Mouse (Mus musculus): ENCODE data around the gene Ruvbl1. TPM values are rescaled to one million over a fixed set of nuclear protein-coding genes. Genes with fewer than 3 reads are reported as not detected.

The Ruvbl1 gene
- total RNA-seq, 2 experiments from 2014 or later, result 24.7 to 46.9 TPM

DNA sequence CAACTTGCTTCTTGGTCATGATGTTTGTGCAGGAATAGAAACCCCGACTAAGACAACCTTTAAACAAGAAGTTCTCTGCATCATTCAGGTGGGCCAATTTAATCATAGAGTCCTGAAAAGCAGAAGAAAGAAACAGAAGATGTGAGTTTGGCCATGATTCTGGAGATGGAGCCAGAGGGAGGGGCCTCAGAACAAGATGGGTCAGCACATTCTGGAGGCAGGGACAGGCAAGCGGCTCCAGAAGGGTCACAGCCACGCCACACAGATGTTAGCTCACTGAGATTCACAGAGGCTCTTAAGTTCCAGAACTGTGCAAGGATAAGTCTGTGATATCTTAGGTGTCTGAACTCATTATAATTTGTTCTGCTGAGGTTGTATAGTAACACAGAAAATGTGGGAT lies 79.0 kb downstream of the Ruvbl1 start:
- ATAC-seq (ENCODE audit: poor library complexity, severe bottlenecking), result no peak

DNA sequence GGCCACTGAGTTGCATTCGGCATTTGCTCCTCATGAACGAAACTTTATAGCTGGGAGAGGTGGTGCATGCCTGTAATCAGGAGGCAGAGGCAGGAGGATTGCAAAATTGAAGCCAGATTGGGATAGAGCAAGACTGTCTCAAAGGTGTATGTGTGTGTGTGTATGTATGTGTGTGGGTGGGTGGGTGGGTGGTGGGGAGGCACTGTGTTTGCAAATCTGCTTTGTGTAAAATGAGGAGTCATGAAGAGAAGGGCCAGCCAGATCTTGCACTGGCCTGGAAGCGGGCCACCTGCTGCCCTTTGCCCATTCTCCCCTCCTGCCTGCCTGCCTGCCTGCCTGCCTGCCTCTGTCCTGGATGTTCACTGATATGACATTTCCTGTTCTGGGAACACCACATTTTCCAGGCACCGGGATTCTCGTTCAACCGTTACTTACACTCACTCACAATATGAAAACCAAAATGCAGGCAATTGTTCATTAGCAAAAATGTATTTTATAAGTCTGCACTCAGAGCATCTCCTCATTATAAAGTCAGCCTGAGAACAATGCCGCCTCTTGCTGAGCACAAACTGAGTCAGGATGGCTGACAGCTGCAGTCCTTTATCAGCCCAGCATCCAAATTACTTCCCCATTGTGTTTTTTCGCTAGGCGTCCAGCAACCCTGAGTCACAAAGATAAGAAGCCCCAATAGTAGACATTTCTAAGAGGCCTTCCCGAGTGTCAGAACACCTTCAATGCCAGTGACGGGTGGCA lies 79.6 kb downstream of the Ruvbl1 start:
- no peak for ATAC-seq (ENCODE audit: poor library complexity, severe bottlenecking)

DNA sequence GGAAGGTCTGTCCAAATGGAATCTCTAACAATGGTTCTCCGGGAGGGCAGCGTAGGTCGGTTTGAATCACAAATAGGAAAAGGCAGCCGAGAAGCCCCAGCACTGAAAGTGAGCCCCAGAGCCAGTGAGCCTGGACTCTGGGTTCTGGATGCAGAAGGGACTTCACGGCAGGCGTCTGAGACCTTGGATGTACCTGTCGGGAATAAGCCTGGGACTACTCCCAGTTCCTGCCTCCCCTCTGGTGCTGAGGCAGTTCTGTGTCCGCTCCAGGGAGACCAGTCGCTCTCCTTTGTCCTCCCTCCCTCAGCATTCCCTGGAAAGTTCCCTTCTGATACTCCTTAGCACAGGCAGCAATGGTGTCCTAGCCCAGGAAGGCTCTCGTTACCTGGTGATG lies 80.2 kb downstream of the Ruvbl1 start:
- no peak for ATAC-seq (ENCODE audit: poor library complexity, severe bottlenecking)

Other genes with a start within 250 kb of the Ruvbl1 start
- not detected in 2 replicates for gene Dnajb8, start 243.1 kb upstream of the Ruvbl1 start, total RNA-seq (2015)
- not detected in 2 replicates for gene Dnajb8, start 243.1 kb upstream of the Ruvbl1 start, total RNA-seq (2017)
- gene Eefsec, start 18.9 kb upstream of the Ruvbl1 start, total RNA-seq (2015), result 10.5 and 11.2 TPM in 2 replicates
- 7.0 and 10.8 TPM in 2 replicates for gene Eefsec, start 18.9 kb upstream of the Ruvbl1 start, total RNA-seq (2017)
- gene Sec61a1, start 53.5 kb downstream of the Ruvbl1 start, total RNA-seq (2015), result 96.0 and 127 TPM in 2 replicates
- 93.5 and 115 TPM in 2 replicates for gene Sec61a1, start 53.5 kb downstream of the Ruvbl1 start, total RNA-seq (2017)
- 1.3 TPM in 1 of 2 replicates, not detected in the other for gene Kbtbd12, start 172.5 kb downstream of the Ruvbl1 start, total RNA-seq (2015)
- 0.73 TPM in 1 of 2 replicates, not detected in the other for gene Kbtbd12, start 172.5 kb downstream of the Ruvbl1 start, total RNA-seq (2017)

All from megakaryocyte, adult 5-6 weeks (primary cell).